9 mouse cellular contexts compared by ENCODE assay signal in the genomic region with DNA sequence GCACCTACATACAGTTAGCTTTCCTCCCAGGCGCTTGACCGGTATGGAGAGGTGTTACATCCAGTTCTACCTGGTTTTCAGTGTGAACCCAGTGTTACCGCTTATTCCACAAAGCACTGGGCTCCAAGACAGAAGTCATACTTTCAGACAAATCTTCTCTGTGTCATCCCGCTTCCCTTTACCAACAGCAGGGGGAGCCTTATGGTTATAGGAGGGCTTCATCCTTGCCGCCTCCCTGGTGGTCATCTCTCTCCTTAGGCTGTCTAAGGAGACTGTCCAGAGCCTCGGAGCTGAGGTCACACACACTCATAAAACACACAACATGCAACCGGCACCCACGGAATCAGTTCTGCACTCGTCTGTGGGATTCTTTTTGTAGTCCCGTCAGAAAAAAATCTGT. TPM values are rescaled to one million over a fixed set of nuclear protein-coding genes. Genes with fewer than 3 reads are reported as not detected.
DNase-seq lines count a peak whose midpoint lies in the region; ATAC-seq and TF ChIP-seq lines count a peak whose summit lies in the region.
"Had no signal": no experiment of that assay in that cellular context is flagged by ENCODE, and none has a peak within 500 bp of the region (broad histone marks: within the 10 kb centered on the region; RNA-seq: fewer than 3 reads in every experiment).

No protein-coding gene starts in this region.

- H3K4me1 ChIP-seq in intestine, postnatal 0 days (replicated peaks; ENCODE audit: control insufficient read depth, insufficient read depth, low read length) = no peaks in the 10 kb centered on the region
- H3K4me1 ChIP-seq in intestine, embryonic 16.5 days (ENCODE audit: control insufficient read depth, insufficient read depth, low read length) = no peaks in the 10 kb centered on the region
- no peaks in the 10 kb centered on the region for H3K4me1 ChIP-seq in midbrain, embryonic 14.5 days (ENCODE audit: control insufficient read depth, insufficient read depth, low read length)
- no peaks in the 10 kb centered on the region for H3K4me1 ChIP-seq in midbrain, embryonic 10.5 days
- H3K4me1 ChIP-seq: heart, embryonic 13.5 days had no signal

- ATAC-seq in intestine, postnatal 0 days = no peak
- no peak for ATAC-seq in intestine, embryonic 16.5 days
- no peak for ATAC-seq in midbrain, embryonic 14.5 days (ENCODE audit: low FRiP score, low TSS enrichment)

- H3K4me2 ChIP-seq in intestine, postnatal 0 days (replicated peaks; ENCODE audit: low read depth) = no peak overlapping the region
- H3K4me2 ChIP-seq in intestine, embryonic 16.5 days (ENCODE audit: low read depth, low read length) = no peak overlapping the region
- H3K4me2 ChIP-seq in midbrain, embryonic 14.5 days (ENCODE audit: low read length) = no peak overlapping the region
- H3K4me2 ChIP-seq: heart, embryonic 13.5 days had no signal

- H3K9me3 ChIP-seq in intestine, postnatal 0 days (ENCODE audit: control insufficient read depth) = no peaks in the 10 kb centered on the region
- H3K9me3 ChIP-seq in intestine, embryonic 16.5 days (ENCODE audit: control insufficient read depth, low read length) = no peaks in the 10 kb centered on the region
- H3K9me3 ChIP-seq in midbrain, embryonic 14.5 days (ENCODE audit: control insufficient read depth, low read length) = no peaks in the 10 kb centered on the region
- H3K9me3 ChIP-seq in midbrain, embryonic 10.5 days (replicated peaks) = no peaks in the 10 kb centered on the region
- H3K9me3 ChIP-seq: heart, embryonic 13.5 days had no signal

- H3K27ac ChIP-seq in intestine, postnatal 0 days (ENCODE audit: low read depth, low read length) = no peak overlapping the region
- H3K27ac ChIP-seq in intestine, embryonic 16.5 days (ENCODE audit: low read length) = no peak overlapping the region
- H3K27ac ChIP-seq in midbrain, embryonic 14.5 days (replicated peaks; ENCODE audit: low read depth, low read length) = no peak overlapping the region
- H3K27ac ChIP-seq in midbrain, embryonic 10.5 days (replicated peaks) = no peak overlapping the region
- H3K27ac ChIP-seq: heart, embryonic 13.5 days had no signal

- no peak overlapping the region for H3K4me3 ChIP-seq in intestine, postnatal 0 days (ENCODE audit: low read depth, low read length)
- H3K4me3 ChIP-seq in intestine, embryonic 16.5 days (ENCODE audit: low read length) = no peak overlapping the region
- no peak overlapping the region for H3K4me3 ChIP-seq in midbrain, embryonic 14.5 days (replicated peaks; ENCODE audit: low read depth, low read length)
- no peak overlapping the region for H3K4me3 ChIP-seq in midbrain, embryonic 10.5 days
- H3K4me3 ChIP-seq: erythroblast, embryonic 14.5 days; heart, embryonic 13.5 days had no signal

- no peak overlapping the region for H3K9ac ChIP-seq in intestine, postnatal 0 days (ENCODE audit: low read depth, low read length)
- no peak overlapping the region for H3K9ac ChIP-seq in intestine, embryonic 16.5 days (ENCODE audit: low read depth, low read length)
- H3K9ac ChIP-seq in midbrain, embryonic 14.5 days (replicated peaks; ENCODE audit: low read length) = no peak overlapping the region
- H3K9ac ChIP-seq: heart, embryonic 13.5 days had no signal

- peaks cover 33% of the 10 kb centered on the region for H3K36me3 ChIP-seq in intestine, postnatal 0 days (ENCODE audit: control insufficient read depth, insufficient read depth)
- peaks cover 23% of the 10 kb centered on the region for H3K36me3 ChIP-seq in intestine, embryonic 16.5 days (ENCODE audit: control insufficient read depth, insufficient read depth, low read length)
- H3K36me3 ChIP-seq in midbrain, embryonic 14.5 days (ENCODE audit: control insufficient read depth, insufficient read depth, low read length) = peaks cover 42% of the 10 kb centered on the region
- peaks cover 93% of the 10 kb centered on the region for H3K36me3 ChIP-seq in midbrain, embryonic 10.5 days
- H3K36me3 ChIP-seq in splenic B cell, adult 2 months (ENCODE audit: control insufficient read depth, insufficient read depth, low read length, poor library complexity, severe bottlenecking) = peaks cover 1% of the 10 kb centered on the region; the same call in 1 of the 2 replicates

- TF ChIP-seq CTCF in intestine, postnatal 0 days (IDR thresholded peaks at IDR 0.05; ENCODE audit: low read depth) = peak; percentile 60

- H3K27me3 ChIP-seq in intestine, postnatal 0 days (replicated peaks; ENCODE audit: control insufficient read depth, insufficient read depth, low read length) = no peaks in the 10 kb centered on the region
- no peaks in the 10 kb centered on the region for H3K27me3 ChIP-seq in intestine, embryonic 16.5 days (replicated peaks; ENCODE audit: control insufficient read depth, insufficient read depth, low read length)
- no peaks in the 10 kb centered on the region for H3K27me3 ChIP-seq in midbrain, embryonic 14.5 days (ENCODE audit: control insufficient read depth, insufficient read depth, low read length)
- no peaks in the 10 kb centered on the region for H3K27me3 ChIP-seq in midbrain, embryonic 10.5 days (ENCODE audit: low read depth, poor library complexity, severe bottlenecking)
- H3K27me3 ChIP-seq in splenic B cell, adult 2 months (ENCODE audit: control insufficient read depth, insufficient read depth, low read length, poor library complexity, severe bottlenecking) = no peaks in the 10 kb centered on the region
- H3K27me3 ChIP-seq: heart, embryonic 13.5 days had no signal

- DNase-seq in midbrain, embryonic 14.5 days = peak; percentile 30
- DNase-seq in midbrain, embryonic 10.5 days (ENCODE audit: low spot score) = no peak
- DNase-seq in WW6 (ENCODE audit: low read depth, low spot score) = peak; percentile 39
- DNase-seq in splenic B cell, adult 2 months (ENCODE audit: low read depth, low spot score) = peak; percentile 19
- DNase-seq in layer of hippocampus, adult 8-10 months (ENCODE audit: low spot score in 2 of 2) = no peak

- 83% methylated on average over 10 of the region's 10 CpGs for WGBS in intestine, postnatal 0 days
- 79% methylated on average over 10 of the region's 10 CpGs for WGBS in intestine, embryonic 16.5 days
- WGBS in midbrain, embryonic 14.5 days = 86% methylated on average over 10 of the region's 10 CpGs
- WGBS in midbrain, embryonic 10.5 days = 85% methylated on average over 10 of the region's 10 CpGs

RNA-seq across cellular contexts. Expression of gene E2f7, which starts 37.4 kb away (rescaled TPM):
- 4.2 and 6.7 TPM in 2 replicates for polyA plus RNA-seq in intestine, postnatal 0 days (2015; fragmentation: Nextera tagmentation; extraction: Ambion mirVana)
- polyA plus RNA-seq in intestine, embryonic 16.5 days (2015; fragmentation: Nextera tagmentation; extraction: Ambion mirVana) = 11.0 and 12.4 TPM in 2 replicates
- 3.2 and 6.9 TPM in 2 replicates for polyA plus RNA-seq in midbrain, embryonic 14.5 days (2014; fragmentation: Nextera tagmentation; extraction: Ambion mirVana)
- polyA plus RNA-seq in midbrain, embryonic 10.5 days (2016; fragmentation: Nextera tagmentation; extraction: Ambion mirVana) = 38.5 and 42.7 TPM in 2 replicates
- total RNA-seq in layer of hippocampus, adult 8-10 months (2022) = under 1 TPM in 3 of 4 experiments, not detected in 1; 0.36 to 0.72 (median 0.43) TPM

Comparison
In these comparisons a context has a peak if more than half of its experiments do, and no peak if none do; other contexts are left out.
1. DNase-seq: peak in midbrain, embryonic 14.5 days (single experiment), WW6 (single experiment) and splenic B cell, adult 2 months (single experiment); none in midbrain, embryonic 10.5 days (single experiment) and layer of hippocampus, adult 8-10 months (0 of 2).